Mouse (Mus musculus) embryo, embryonic 10 days (tissue): ENCODE measurements around the gene Kdm3a.

Experiments
- DNase-seq: peaks from one replicate; pipeline ENCODE4 v3.0.0-alpha.2; 2015; ENCODE audit warnings: low spot score

Kdm3a gene

GRCm38 (mm10) chr6:71579478-71579877 lies 53.3 kb downstream of the Kdm3a start:
- DNase-seq: no peak

GRCm38 (mm10) chr6:71575359-71575758 lies 57.4 kb downstream of the Kdm3a start:
- DNase-seq: no peak

DNA sequence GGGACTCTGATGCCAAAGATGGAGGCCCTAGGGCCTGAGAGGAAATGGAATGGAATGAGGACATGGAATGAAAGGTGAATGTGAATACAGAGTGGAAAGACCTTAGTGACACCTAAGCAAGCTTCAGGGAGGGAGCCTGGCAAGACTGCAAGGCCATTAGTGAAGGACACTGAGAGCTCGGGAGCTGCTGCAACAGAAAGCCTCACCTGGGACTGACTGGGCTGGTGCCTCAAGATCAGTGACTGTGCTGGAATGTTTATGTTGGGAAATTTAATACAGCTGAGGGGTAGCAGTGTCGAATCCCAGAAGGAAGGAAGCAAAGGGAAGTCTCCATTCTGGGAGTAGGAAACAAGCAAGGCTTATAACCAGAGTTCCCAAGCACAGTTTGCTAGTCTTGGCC lies 63.8 kb downstream of the Kdm3a start:
- no peak for DNase-seq

GRCm38 (mm10) chr6:71568616-71569015 lies 64.2 kb downstream of the Kdm3a start:
- DNase-seq: no peak

- DNase-seq: no peak
These were observed 76.0 kb downstream of the Kdm3a start for GRCm38 (mm10) chr6:71556826-71557225.

DNA sequence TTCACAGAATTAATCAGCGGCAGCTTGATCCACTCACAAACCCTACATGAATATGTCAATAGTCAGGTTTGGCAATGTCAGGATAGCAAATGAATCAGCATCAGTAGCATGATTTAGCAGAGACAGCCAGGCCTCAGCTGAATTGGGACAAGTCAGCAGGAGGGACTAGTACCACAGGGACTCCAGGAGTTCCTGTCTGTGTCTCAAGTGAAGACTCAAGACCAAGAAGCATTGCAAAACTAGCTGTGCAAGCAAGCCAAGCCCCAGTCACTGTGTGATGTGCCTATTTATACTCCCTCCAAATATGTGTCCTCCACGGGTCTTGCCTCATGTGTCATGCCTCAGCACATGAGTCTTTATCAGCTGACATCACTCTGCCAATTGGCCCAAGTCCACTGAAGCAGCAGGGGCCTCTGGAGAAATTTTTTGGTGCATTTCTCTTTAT lies 77.3 kb downstream of the Kdm3a start:
- DNase-seq: no peak

DNA sequence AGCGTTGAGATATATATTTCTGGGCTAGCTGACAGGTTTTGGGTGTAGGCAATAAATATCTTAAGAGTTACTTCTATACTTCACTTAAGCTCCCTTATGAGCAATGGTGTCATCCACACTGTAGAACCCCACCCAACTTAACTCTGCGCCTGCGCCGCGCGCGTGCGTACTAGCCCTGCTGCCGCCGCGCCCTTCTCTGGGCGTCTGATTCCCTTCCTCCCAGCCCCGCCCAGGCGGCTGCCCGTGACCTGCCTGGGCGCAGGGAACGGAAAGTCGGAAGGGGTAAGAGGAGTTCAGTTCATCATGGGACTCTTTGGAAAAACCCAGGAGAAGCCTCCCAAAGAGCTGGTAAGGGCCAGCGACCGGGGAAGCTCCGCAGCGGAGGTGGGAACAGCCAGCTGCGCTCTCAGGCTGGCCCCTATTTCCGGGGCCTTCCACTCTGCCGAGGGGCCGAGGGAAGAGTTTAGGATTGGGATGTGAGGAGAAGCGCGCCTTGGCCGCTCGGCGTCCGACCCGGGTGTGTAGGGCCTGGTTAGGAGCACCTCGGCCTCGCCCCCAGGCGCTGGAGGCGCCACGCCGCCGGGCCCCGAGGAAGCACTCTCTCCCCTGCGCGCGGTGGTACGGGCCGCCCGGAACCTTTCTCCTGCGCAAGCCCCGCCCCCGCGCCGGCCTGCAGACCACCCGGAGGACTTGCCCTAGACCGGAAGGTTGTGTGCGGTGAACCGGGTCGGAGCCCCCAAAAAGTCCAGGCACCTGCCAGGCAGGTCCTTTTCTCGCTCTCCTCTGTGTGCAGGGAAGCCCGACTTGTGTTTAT lies 88.9 kb downstream of the Kdm3a start, which contains the start of gene Chmp3:
Gene Chmp3, plus strand, starts transcription at position 112 of the 814 bp plus-strand sequence.
- peak; percentile 93 for DNase-seq
